Mouse (Mus musculus) stomach, embryonic 15.5 days (tissue): ENCODE measurements around the gene Mgat4e. TPM values are rescaled to one million over a fixed set of nuclear protein-coding genes. Genes with fewer than 3 reads are reported as not detected.

ENCODE experiments used
- ATAC-seq: fragments of 200-750 bp; cut with Nextera tagmentation; 2 replicates; pipeline ENCODE4 v1.8.0; 2017; ENCODE audit warnings: low read depth, moderate number of reproducible peaks, moderate TSS enrichment; ENCODE audit not compliant: insufficient read depth, low FRiP score
- H3K27ac ChIP-seq: fragments of 300-500 bp; sonication (generic); 2 replicates; pipeline ENCODE4 v1.5.1; 2015; ENCODE audit warnings: mild to moderate bottlenecking, inconsistent platforms
- H3K27me3 ChIP-seq: fragments of 300-500 bp; sonication (generic); replicated peaks from 2 replicates; pipeline ENCODE4 v1.6.1; 2015; ENCODE audit warnings: inconsistent platforms
- H3K36me3 ChIP-seq: fragments of 300-500 bp; sonication (generic); 2 replicates; pipeline ENCODE4 v1.6.1; 2015; ENCODE audit warnings: inconsistent platforms
- H3K4me1 ChIP-seq: fragments of 300-500 bp; sonication (generic); 2 replicates; pipeline ENCODE4 v1.6.1; 2015; ENCODE audit warnings: inconsistent platforms
- H3K4me2 ChIP-seq: fragments of 300-500 bp; sonication (generic); 2 replicates; pipeline ENCODE4 v1.6.1; 2015; ENCODE audit warnings: mild to moderate bottlenecking, inconsistent platforms
- H3K4me3 ChIP-seq: fragments of 300-500 bp; sonication (generic); replicated peaks from 2 replicates; pipeline ENCODE4 v1.5.1; 2015; ENCODE audit warnings: inconsistent platforms
- H3K9ac ChIP-seq: fragments of 300-500 bp; sonication (generic); 2 replicates; pipeline ENCODE4 v1.6.1; 2015; ENCODE audit warnings: inconsistent platforms
- H3K9me3 ChIP-seq: fragments of 300-500 bp; sonication (generic); 2 replicates; pipeline ENCODE4 v1.6.1; 2016; ENCODE audit warnings: inconsistent platforms
- WGBS: fragments of 180-500 bp; shearing (Covaris S2); methylation state at CpG from one replicate; pipeline ENCODE4 v1.1.7; 2015; 5-methylcytosine and 5-hydroxymethylcytosine counted together
- polyA plus RNA-seq: library from polyadenylated mRNA; unstranded; fragments of >200 nt; fragmentation: Nextera tagmentation; extraction: Ambion mirVana; gene quantifications from 2 replicates; pipeline ENCODE4 v1.2.1, GENCODE M21; 2015

The Mgat4e gene
- polyA plus RNA-seq, 1 experiment from 2014 or later, result not detected

- no peak for ATAC-seq
- H3K9ac ChIP-seq, result no peak overlapping the region
- no peaks in the 10 kb centered on the region for H3K27me3 ChIP-seq
- H3K27ac ChIP-seq, result no peak overlapping the region
- no peak overlapping the region for H3K4me2 ChIP-seq
- no peaks in the 10 kb centered on the region for H3K9me3 ChIP-seq
- no peaks in the 10 kb centered on the region for H3K4me1 ChIP-seq
- 86% methylated on average over 8 of the region's 8 CpGs for WGBS
- peaks cover 27% of the 10 kb centered on the region for H3K36me3 ChIP-seq
- H3K4me3 ChIP-seq, result no peak overlapping the region
These were observed 43.3 kb downstream of the Mgat4e start for GRCm38 (mm10) chr1:134506201-134506600.

- Histone ChIP-seq H3K36me3 (peaks cover 5% of the 10 kb centered on the region; the same call in 1 of the 2 replicates), H3K27ac (no peak overlapping the region), H3K4me3 (no peak overlapping the region), H3K4me1 (peaks cover 4% of the 10 kb centered on the region; the same call in 1 of the 2 replicates), H3K9me3 (no peaks in the 10 kb centered on the region), H3K4me2 (no peak overlapping the region), H3K27me3 (no peaks in the 10 kb centered on the region), H3K9ac (no peak overlapping the region)
- 88% methylated on average over 1 of the region's 1 CpGs for WGBS
- ATAC-seq, result no peak
These were observed 48.6 kb downstream of the Mgat4e start for GRCm38 (mm10) chr1:134500916-134501315.

DNA sequence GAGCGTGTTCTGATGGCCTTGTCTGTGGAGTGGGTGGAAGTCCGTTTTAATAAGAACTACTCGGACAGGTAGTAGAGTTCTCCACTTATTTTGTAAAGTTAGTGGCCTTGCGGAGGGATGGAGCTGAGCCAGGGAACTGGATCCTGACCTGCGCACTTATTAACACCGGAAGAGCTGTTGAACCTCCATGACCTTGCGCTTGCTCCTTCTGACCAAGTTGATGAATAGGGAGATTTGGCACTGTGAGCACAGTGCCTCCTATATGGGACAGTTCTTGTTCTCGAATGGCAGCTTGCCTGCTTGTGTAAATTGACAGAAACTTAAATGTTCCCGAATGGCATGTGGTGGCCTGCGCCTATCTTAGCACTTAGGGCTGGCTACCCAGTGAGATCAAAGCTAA lies 53.5 kb downstream of the Mgat4e start:
- no peaks in the 10 kb centered on the region for H3K36me3 ChIP-seq
- ATAC-seq, result no peak
- WGBS, result 71% methylated on average over 10 of the region's 10 CpGs
- no peaks in the 10 kb centered on the region for H3K27me3 ChIP-seq
- peaks cover 9% of the 10 kb centered on the region; the same call in 1 of the 2 replicates for H3K4me1 ChIP-seq
- H3K4me2 ChIP-seq, result peak overlapping the region; percentile 68
- no peaks in the 10 kb centered on the region for H3K9me3 ChIP-seq
- no peak overlapping the region for H3K9ac ChIP-seq
- 0 out of 2 replicates have a peak overlapping the region, but pooled peaks have one; percentile 7 for H3K27ac ChIP-seq
- H3K4me3 ChIP-seq, result peak overlapping the region; percentile 75

GRCm38 (mm10) chr1:134495216-134495539 lies 54.3 kb downstream of the Mgat4e start:
- Histone ChIP-seq H3K27ac (peak overlapping the region; percentile 97), H3K9ac (peak overlapping the region; percentile 56; the same call in 1 of the 2 replicates), H3K9me3 (no peaks in the 10 kb centered on the region), H3K27me3 (no peaks in the 10 kb centered on the region), H3K4me3 (peak overlapping the region; percentile 75), H3K4me2 (peak overlapping the region; percentile 68), H3K4me1 (peaks cover 9% of the 10 kb centered on the region; the same call in 1 of the 2 replicates), H3K36me3 (0 out of 2 replicates have a peak, but pooled peaks cover 2% of the 10 kb centered on the region)
- ATAC-seq, result no peak
- WGBS, result 19% methylated on average over 5 of the region's 5 CpGs

DNA sequence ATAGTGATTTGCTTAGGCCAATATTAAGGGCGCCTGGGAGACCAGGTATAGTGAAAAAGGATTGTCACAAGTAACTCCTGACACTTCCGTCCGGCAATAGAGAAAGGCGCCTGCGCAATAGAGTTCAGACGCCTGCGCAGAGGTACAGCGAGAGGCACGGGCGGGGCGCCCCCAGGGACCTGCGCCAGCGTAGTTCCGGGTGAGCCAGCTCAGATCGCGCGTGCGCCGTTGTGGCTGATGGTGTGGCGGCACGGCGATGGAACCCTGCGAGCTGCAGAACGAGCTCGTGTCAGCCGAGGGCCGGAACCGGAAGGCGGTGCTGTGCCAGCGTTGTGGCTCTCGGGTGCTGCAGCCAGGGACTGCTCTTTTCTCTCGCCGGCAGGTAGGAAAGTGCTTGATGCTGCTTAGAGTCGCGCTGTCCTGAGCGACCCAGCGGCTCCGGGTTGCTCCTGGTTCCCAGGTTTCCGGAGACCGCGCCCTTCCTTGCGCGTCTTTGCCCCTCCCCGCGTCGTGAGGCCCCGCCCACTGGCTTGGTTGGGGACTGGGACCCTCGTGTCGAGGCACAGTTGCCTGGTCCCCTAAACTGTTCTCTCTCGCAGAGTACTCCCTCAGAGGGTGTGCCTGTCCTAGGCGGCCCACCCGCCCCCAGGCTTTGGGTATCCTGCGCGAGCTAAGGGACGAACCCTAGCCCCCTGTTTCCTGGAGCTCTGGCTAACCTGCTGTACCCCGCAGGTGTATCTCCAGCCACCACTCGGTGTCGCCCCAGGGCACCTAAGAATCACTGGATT lies 54.9 kb downstream of the Mgat4e start, which contains the start of gene Rabif:
TSS of gene Rabif (plus strand) at position 221 of the 788 bp plus-strand sequence.
- Histone ChIP-seq H3K27ac (peak within 1 kb of the TSS; percentile 97), H3K4me3 (peak within 1 kb of the TSS; percentile 75), H3K4me1 (peaks cover 9% of the 10 kb centered on the region; the same call in 1 of the 2 replicates), H3K9me3 (no peaks in the 10 kb centered on the region), H3K4me2 (peak within 1 kb of the TSS; percentile 68), H3K36me3 (peaks cover 8% of the 10 kb centered on the region; the same call in 1 of the 2 replicates), H3K27me3 (no peaks in the 10 kb centered on the region), H3K9ac (peak within 1 kb of the TSS; percentile 56; the same call in 1 of the 2 replicates)
- peak; percentile 98 for ATAC-seq
- under 1% methylated on average over 58 of the region's 58 CpGs for WGBS

- Histone ChIP-seq H3K27me3 (no peaks in the 10 kb centered on the region), H3K9ac (no peak overlapping the region; the same call in 1 of the 2 replicates), H3K4me2 (peak overlapping the region; percentile 68), H3K27ac (peak overlapping the region; percentile 97), H3K36me3 (peaks cover 14% of the 10 kb centered on the region), H3K4me3 (peak overlapping the region; percentile 75), H3K9me3 (no peaks in the 10 kb centered on the region), H3K4me1 (peaks cover 9% of the 10 kb centered on the region; the same call in 1 of the 2 replicates)
- WGBS, result 17% methylated on average over 5 of the region's 5 CpGs
- no peak for ATAC-seq
These were observed 55.5 kb downstream of the Mgat4e start for GRCm38 (mm10) chr1:134493956-134494355.

DNA sequence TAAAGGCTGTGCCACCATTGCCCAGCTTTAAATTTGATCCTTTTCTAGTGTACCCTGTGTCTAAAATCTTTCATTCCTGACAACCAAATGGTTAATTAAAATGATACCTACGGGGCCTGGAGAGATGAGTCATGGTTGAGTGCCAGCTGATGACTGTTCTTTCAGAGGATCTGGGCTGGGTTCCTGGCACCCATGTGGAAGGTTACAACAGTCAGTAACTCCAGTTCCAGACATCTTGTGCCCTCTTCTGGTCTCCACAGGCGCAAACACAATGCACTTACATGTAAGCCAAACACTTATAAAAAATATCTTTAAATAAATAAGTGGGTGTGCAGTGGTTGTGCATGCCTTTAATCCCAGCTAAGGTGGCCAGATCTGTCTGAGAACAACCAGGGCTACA lies 56.0 kb downstream of the Mgat4e start:
- Histone ChIP-seq H3K4me1 (peaks cover 9% of the 10 kb centered on the region; the same call in 1 of the 2 replicates), H3K27me3 (no peaks in the 10 kb centered on the region), H3K9ac (no peak overlapping the region), H3K36me3 (peaks cover 19% of the 10 kb centered on the region), H3K9me3 (no peaks in the 10 kb centered on the region), H3K4me2 (no peak overlapping the region), H3K4me3 (no peak overlapping the region), H3K27ac (no peak overlapping the region)
- 84% methylated on average over 2 of the region's 2 CpGs for WGBS
- no peak for ATAC-seq

DNA sequence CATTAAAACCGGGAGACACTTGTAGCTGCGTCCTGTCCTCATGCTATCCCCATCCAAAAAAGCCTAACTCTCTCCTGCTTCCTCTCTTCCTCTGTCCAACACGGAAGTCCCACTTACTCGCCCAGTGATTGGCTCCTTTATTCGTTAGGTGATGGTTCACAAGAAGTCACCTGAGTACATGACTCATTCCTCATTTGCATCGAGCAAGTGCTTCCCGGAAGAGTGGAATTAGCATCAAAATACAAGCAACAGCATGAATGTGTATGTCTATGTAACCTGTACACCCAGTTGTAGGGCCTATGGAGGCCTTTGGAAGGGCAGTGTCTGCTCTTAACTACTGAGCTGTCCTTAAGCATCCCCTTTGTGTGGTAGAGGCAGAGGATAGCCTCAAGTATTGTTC lies 57.2 kb downstream of the Mgat4e start:
- ATAC-seq, result no peak
- WGBS, result 79% methylated on average over 7 of the region's 7 CpGs
- Histone ChIP-seq H3K9ac (no peak overlapping the region), H3K27me3 (no peaks in the 10 kb centered on the region), H3K4me3 (no peak overlapping the region), H3K9me3 (no peaks in the 10 kb centered on the region), H3K27ac (no peak overlapping the region), H3K4me1 (peaks cover 9% of the 10 kb centered on the region; the same call in 1 of the 2 replicates), H3K36me3 (peaks cover 21% of the 10 kb centered on the region), H3K4me2 (no peak overlapping the region)

Other genes starting within 250 kb of the Mgat4e start
- gene Ppfia4, start 216.8 kb downstream of the Mgat4e start, polyA plus RNA-seq, result 5.8 and 6.1 TPM in 2 replicates
- gene Tmem183a, start 187.7 kb downstream of the Mgat4e start, polyA plus RNA-seq, result 85.8 and 90.6 TPM in 2 replicates
- gene 4933406M09Rik, start 163.7 kb downstream of the Mgat4e start, polyA plus RNA-seq, result not detected in 2 replicates
- gene Cyb5r1, start 144.1 kb downstream of the Mgat4e start, polyA plus RNA-seq, result 38.5 and 40.1 TPM in 2 replicates
- 82.5 and 93.6 TPM in 2 replicates for gene Adipor1, start 134.3 kb downstream of the Mgat4e start, polyA plus RNA-seq
- gene Klhl12, start 94.2 kb downstream of the Mgat4e start, polyA plus RNA-seq, result 24.0 and 24.2 TPM in 2 replicates
- 37.2 and 42.7 TPM in 2 replicates for gene Rabif, start 55.0 kb downstream of the Mgat4e start, polyA plus RNA-seq
- gene Kdm5b, start 10.5 kb upstream of the Mgat4e start, polyA plus RNA-seq, result 53.2 and 54.5 TPM in 2 replicates
- 1.8 and 2.8 TPM in 2 replicates for gene Syt2, start 97.0 kb upstream of the Mgat4e start, polyA plus RNA-seq